Mouse (Mus musculus) liver, embryonic 15.5 days (tissue): ENCODE results near the gene Foxj2. TPM values are rescaled to one million over a fixed set of nuclear protein-coding genes. Genes with fewer than 3 reads are reported as not detected.

ENCODE experiments used
- ATAC-seq: fragments of 200-750 bp; cut with Nextera tagmentation; 2 replicates; pipeline ENCODE4 v1.8.0; 2017; ENCODE audit warnings: moderate number of reproducible peaks, mild to moderate bottlenecking, moderate library complexity; ENCODE audit not compliant: insufficient read depth
- H3K27ac ChIP-seq: fragments of 300-500 bp; sonication (generic); replicated peaks from 2 replicates; pipeline ENCODE4 v1.5.1; 2015; ENCODE audit warnings: mild to moderate bottlenecking, inconsistent platforms
- H3K27me3 ChIP-seq: fragments of 300-500 bp; sonication (generic); 2 replicates; pipeline ENCODE4 v1.6.1; 2015; ENCODE audit warnings: mild to moderate bottlenecking, inconsistent platforms
- H3K36me3 ChIP-seq: fragments of 300-500 bp; sonication (generic); replicated peaks from 2 replicates; pipeline ENCODE4 v1.6.1; 2015; ENCODE audit warnings: moderate library complexity, mild to moderate bottlenecking, inconsistent platforms
- H3K4me1 ChIP-seq: fragments of 300-500 bp; sonication (generic); replicated peaks from 2 replicates; pipeline ENCODE4 v1.6.1; 2015; ENCODE audit warnings: inconsistent platforms
- H3K4me2 ChIP-seq: fragments of 300-500 bp; sonication (generic); 2 replicates; pipeline ENCODE4 v1.6.1; 2015; ENCODE audit warnings: moderate library complexity, mild to moderate bottlenecking, inconsistent platforms
- H3K4me3 ChIP-seq: fragments of 300-500 bp; sonication (generic); replicated peaks from 2 replicates; pipeline ENCODE4 v1.5.1; 2015; ENCODE audit warnings: mild to moderate bottlenecking, inconsistent platforms
- H3K9ac ChIP-seq: fragments of 300-500 bp; sonication (generic); 2 replicates; pipeline ENCODE4 v1.6.1; 2015; ENCODE audit warnings: moderate library complexity, mild to moderate bottlenecking, inconsistent platforms
- H3K9me3 ChIP-seq: fragments of 300-500 bp; sonication (generic); replicated peaks from 2 replicates; pipeline ENCODE4 v1.6.1; 2016; ENCODE audit warnings: inconsistent platforms
- WGBS: fragments of 180-500 bp; shearing (Covaris S2); methylation state at CpG from one replicate; pipeline ENCODE4 v1.1.7; 2015; ENCODE audit warnings: mixed read lengths; ENCODE audit not compliant: insufficient replicate concordance; 5-methylcytosine and 5-hydroxymethylcytosine counted together
- polyA plus RNA-seq: library from polyadenylated mRNA; unstranded; fragments of >200 nt; fragmentation: Nextera tagmentation; extraction: Ambion mirVana; gene quantifications from 2 replicates; pipeline ENCODE4 v1.2.1, GENCODE M21; 2015

Gene Foxj2
- 1.3 and 1.5 TPM in 2 replicates for polyA plus RNA-seq

GRCm38 (mm10) chr6:122819306-122820070, at the start of gene Foxj2:
Gene Foxj2, plus strand, starts transcription at chr6:122819914.
- peak within 1 kb of the TSS; percentile 89 for H3K9ac ChIP-seq
- H3K9me3 ChIP-seq = no peaks in the 10 kb centered on the region
- WGBS = 3% methylated on average over 54 of the region's 61 CpGs
- H3K4me1 ChIP-seq = peaks cover 48% of the 10 kb centered on the region
- H3K27ac ChIP-seq = peak within 1 kb of the TSS; percentile 80
- H3K4me2 ChIP-seq = peak within 1 kb of the TSS; percentile 98
- ATAC-seq = peak; percentile 90
- H3K4me3 ChIP-seq = peak within 1 kb of the TSS; percentile 78
- no peaks in the 10 kb centered on the region for H3K36me3 ChIP-seq
- peaks cover 18% of the 10 kb centered on the region for H3K27me3 ChIP-seq

GRCm38 (mm10) chr6:122770760-122771315, 48.9 kb upstream of the Foxj2 start:
- H3K9me3 ChIP-seq = no peaks in the 10 kb centered on the region
- H3K27me3 ChIP-seq = no peaks in the 10 kb centered on the region
- no peaks in the 10 kb centered on the region for H3K36me3 ChIP-seq
- no peak overlapping the region for H3K4me2 ChIP-seq
- no peak overlapping the region for H3K9ac ChIP-seq
- no peak overlapping the region for H3K4me3 ChIP-seq
- ATAC-seq = no peak
- 82% methylated on average over 11 of the region's 11 CpGs for WGBS
- no peak overlapping the region for H3K27ac ChIP-seq
- H3K4me1 ChIP-seq = peaks cover 4% of the 10 kb centered on the region; the same call in 1 of the 2 replicates

GRCm38 (mm10) chr6:122772701-122773100, 47.0 kb upstream of the Foxj2 start:
- Histone ChIP-seq H3K4me1 (no peaks in the 10 kb centered on the region), H3K36me3 (no peaks in the 10 kb centered on the region), H3K27me3 (no peaks in the 10 kb centered on the region), H3K9ac (no peak overlapping the region), H3K9me3 (no peaks in the 10 kb centered on the region), H3K27ac (no peak overlapping the region), H3K4me3 (no peak overlapping the region), H3K4me2 (no peak overlapping the region)
- no peak for ATAC-seq
- WGBS = 48% methylated on average over 6 of the region's 6 CpGs

GRCm38 (mm10) chr6:122774345-122774744, 45.4 kb upstream of the Foxj2 start:
- ATAC-seq = no peak
- H3K9ac ChIP-seq = no peak overlapping the region
- WGBS = 79% methylated on average over 1 of the region's 1 CpGs

GRCm38 (mm10) chr6:122776040-122776439, 43.7 kb upstream of the Foxj2 start:
- no peak overlapping the region for H3K9ac ChIP-seq
- no peaks in the 10 kb centered on the region for H3K4me1 ChIP-seq
- H3K4me3 ChIP-seq = no peak overlapping the region
- H3K4me2 ChIP-seq = no peak overlapping the region
- H3K27ac ChIP-seq = no peak overlapping the region
- no peaks in the 10 kb centered on the region for H3K9me3 ChIP-seq
- 76% methylated on average over 7 of the region's 7 CpGs for WGBS
- no peak for ATAC-seq
- no peaks in the 10 kb centered on the region for H3K27me3 ChIP-seq
- H3K36me3 ChIP-seq = no peaks in the 10 kb centered on the region

More at GRCm38 (mm10) chr6:122774345-122774744, 45.4 kb upstream of the Foxj2 start:
- no peaks in the 10 kb centered on the region for H3K27me3 ChIP-seq
- no peak overlapping the region for H3K27ac ChIP-seq
- no peak overlapping the region for H3K4me2 ChIP-seq
- H3K36me3 ChIP-seq = no peaks in the 10 kb centered on the region
- H3K9me3 ChIP-seq = no peaks in the 10 kb centered on the region
- no peak overlapping the region for H3K4me3 ChIP-seq
- no peaks in the 10 kb centered on the region for H3K4me1 ChIP-seq

GRCm38 (mm10) chr6:122779916-122780315, 39.8 kb upstream of the Foxj2 start:
- H3K9me3 ChIP-seq = no peaks in the 10 kb centered on the region
- H3K9ac ChIP-seq = no peak overlapping the region
- H3K27ac ChIP-seq = no peak overlapping the region
- ATAC-seq = no peak
- no peak overlapping the region for H3K4me3 ChIP-seq
- no peaks in the 10 kb centered on the region for H3K36me3 ChIP-seq
- H3K4me2 ChIP-seq = no peak overlapping the region
- no peaks in the 10 kb centered on the region for H3K27me3 ChIP-seq
- peaks cover 10% of the 10 kb centered on the region for H3K4me1 ChIP-seq
- WGBS = 62% methylated on average over 1 of the region's 1 CpGs

- Histone ChIP-seq H3K27me3 (no peaks in the 10 kb centered on the region), H3K4me2 (no peak overlapping the region), H3K4me1 (peaks cover 10% of the 10 kb centered on the region), H3K36me3 (no peaks in the 10 kb centered on the region), H3K9ac (no peak overlapping the region), H3K4me3 (no peak overlapping the region), H3K27ac (no peak overlapping the region), H3K9me3 (no peaks in the 10 kb centered on the region)
- 56% methylated on average over 4 of the region's 4 CpGs for WGBS
- ATAC-seq = no peak
Measured at GRCm38 (mm10) chr6:122781167-122781566, 38.5 kb upstream of the Foxj2 start.

- WGBS = 11% methylated on average over 3 of the region's 3 CpGs
- no peaks in the 10 kb centered on the region for H3K27me3 ChIP-seq
- no peak overlapping the region for H3K27ac ChIP-seq
- H3K9me3 ChIP-seq = no peaks in the 10 kb centered on the region
- peaks cover 10% of the 10 kb centered on the region for H3K4me1 ChIP-seq
- H3K4me2 ChIP-seq = no peak overlapping the region
- no peak overlapping the region for H3K9ac ChIP-seq
- H3K36me3 ChIP-seq = no peaks in the 10 kb centered on the region
- no peak for ATAC-seq
- H3K4me3 ChIP-seq = no peak overlapping the region
Measured at GRCm38 (mm10) chr6:122782164-122782563, 37.5 kb upstream of the Foxj2 start.

GRCm38 (mm10) chr6:122784866-122785265, 34.8 kb upstream of the Foxj2 start:
- Histone ChIP-seq H3K27me3 (no peaks in the 10 kb centered on the region), H3K4me1 (peaks cover 10% of the 10 kb centered on the region), H3K9me3 (no peaks in the 10 kb centered on the region), H3K27ac (no peak overlapping the region), H3K4me2 (no peak overlapping the region), H3K4me3 (no peak overlapping the region), H3K36me3 (no peaks in the 10 kb centered on the region), H3K9ac (no peak overlapping the region)
- 87% methylated on average over 3 of the region's 3 CpGs for WGBS
- ATAC-seq = no peak

- Histone ChIP-seq H3K4me1 (peaks cover 10% of the 10 kb centered on the region), H3K9me3 (no peaks in the 10 kb centered on the region), H3K27ac (no peak overlapping the region), H3K9ac (no peak overlapping the region), H3K27me3 (no peaks in the 10 kb centered on the region), H3K4me3 (no peak overlapping the region), H3K4me2 (no peak overlapping the region), H3K36me3 (no peaks in the 10 kb centered on the region)
- no peak for ATAC-seq
- WGBS = 41% methylated on average over 5 of the region's 5 CpGs
Measured at GRCm38 (mm10) chr6:122786275-122786674, 33.4 kb upstream of the Foxj2 start.

- WGBS = 73% methylated on average over 8 of the region's 8 CpGs
- Histone ChIP-seq H3K4me3 (no peak overlapping the region), H3K9me3 (no peaks in the 10 kb centered on the region), H3K9ac (no peak overlapping the region), H3K4me1 (0 out of 2 replicates have a peak, but pooled peaks cover under 1% of the 10 kb centered on the region), H3K27ac (no peak overlapping the region), H3K36me3 (peaks cover 3% of the 10 kb centered on the region; the same call in 1 of the 2 replicates), H3K27me3 (no peaks in the 10 kb centered on the region), H3K4me2 (no peak overlapping the region)
- ATAC-seq = no peak
Measured at GRCm38 (mm10) chr6:122795254-122795935, 24.3 kb upstream of the Foxj2 start.
